Mouse (Mus musculus): ENCODE results near the gene Klk10. TPM values are rescaled to one million over a fixed set of nuclear protein-coding genes. Genes with fewer than 3 reads are reported as not detected.

Gene Klk10
- total RNA-seq (2015; ENCODE audit: low replicate concordance) (not detected in 2 replicates), total RNA-seq (2017; ENCODE audit: low replicate concordance) (not detected in 2 replicates)

DNA sequence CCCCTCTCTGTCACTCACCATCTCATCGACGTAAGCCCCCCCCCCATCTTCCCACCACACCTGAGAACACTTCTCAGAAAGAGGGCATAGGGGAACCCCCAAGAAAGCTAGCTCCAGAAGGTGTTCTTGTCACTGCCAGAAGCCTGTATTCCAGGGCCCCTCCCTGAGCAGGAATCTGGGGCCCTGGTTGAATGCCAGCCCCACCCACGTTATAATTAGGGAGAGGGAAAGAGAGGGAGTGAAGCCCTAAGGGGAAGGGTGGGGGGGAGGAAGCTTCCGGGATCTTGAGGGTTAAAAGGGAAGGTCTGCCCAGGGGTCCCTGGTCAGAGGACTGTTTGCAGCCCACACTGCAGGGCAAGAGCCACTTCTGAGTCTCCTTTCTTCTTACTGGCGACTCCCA is at the start of gene Klk10:
Gene Klk10 (plus strand): TSS at position 290 of the 400 bp plus-strand sequence.
- no peak for ATAC-seq (replicated peaks; ENCODE audit: low FRiP score, poor library complexity, severe bottlenecking)

DNA sequence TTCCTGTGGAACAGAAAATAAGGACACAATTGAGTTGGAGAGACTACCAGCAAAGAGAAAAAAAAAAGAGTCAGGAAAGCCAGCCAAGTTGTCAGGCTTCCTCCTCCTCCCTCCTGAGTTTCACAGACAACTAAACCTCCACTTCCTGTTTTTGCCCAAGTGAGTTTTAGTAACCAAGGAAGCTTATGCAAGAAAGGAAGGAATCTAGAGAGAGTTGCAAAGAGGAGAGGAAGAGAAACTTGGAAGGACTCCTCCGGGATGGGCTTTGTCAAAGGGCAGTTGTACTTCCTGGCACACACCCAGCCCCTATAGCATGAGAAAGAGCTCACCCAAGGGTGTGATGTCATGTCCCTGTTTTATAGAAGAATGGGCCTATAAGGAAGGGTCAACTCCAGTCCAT is 33.0 kb upstream of the Klk10 start:
- ATAC-seq (replicated peaks; ENCODE audit: low FRiP score, poor library complexity, severe bottlenecking): no peak

DNA sequence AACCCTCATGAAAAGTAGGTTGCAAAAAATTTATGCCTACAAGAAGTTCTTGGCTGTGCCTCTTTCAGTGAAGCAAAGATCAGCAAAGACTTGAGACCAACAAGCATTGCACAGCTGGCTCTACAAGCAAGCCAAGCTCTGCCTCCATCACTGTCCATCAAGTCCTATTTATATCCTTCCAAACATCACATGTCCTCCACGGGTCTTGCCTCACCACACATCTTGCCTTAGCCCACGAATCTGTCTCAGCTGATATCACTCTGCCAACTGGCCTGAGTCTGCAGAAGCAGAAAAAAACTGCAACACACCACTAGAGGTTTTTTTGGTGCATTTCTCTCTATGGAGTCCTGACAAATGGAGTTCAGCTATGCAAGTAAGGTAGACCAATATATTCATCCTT is 28.0 kb upstream of the Klk10 start:
- no peak for ATAC-seq (replicated peaks; ENCODE audit: low FRiP score, poor library complexity, severe bottlenecking)

DNA sequence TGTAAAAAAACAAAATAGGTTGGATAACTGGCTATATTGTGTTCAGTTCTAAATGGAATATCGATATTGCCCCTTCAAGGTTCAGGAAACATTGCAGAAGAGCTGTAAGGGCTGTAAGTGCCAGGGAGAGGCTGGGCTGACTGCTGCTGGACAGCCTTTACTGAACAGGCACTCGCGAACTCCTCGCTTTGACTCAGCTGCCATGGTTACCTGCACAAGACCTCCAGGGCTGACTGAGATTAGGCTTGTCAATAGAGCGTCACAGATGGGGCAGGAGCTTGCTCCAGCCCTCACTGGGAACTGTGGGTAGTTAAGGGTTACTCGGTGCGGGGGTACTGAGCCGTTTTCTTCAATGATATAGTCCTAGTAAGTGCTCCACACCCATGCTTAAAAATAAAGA is 14.4 kb upstream of the Klk10 start:
- no peak for ATAC-seq (replicated peaks; ENCODE audit: low FRiP score, poor library complexity, severe bottlenecking)

DNA sequence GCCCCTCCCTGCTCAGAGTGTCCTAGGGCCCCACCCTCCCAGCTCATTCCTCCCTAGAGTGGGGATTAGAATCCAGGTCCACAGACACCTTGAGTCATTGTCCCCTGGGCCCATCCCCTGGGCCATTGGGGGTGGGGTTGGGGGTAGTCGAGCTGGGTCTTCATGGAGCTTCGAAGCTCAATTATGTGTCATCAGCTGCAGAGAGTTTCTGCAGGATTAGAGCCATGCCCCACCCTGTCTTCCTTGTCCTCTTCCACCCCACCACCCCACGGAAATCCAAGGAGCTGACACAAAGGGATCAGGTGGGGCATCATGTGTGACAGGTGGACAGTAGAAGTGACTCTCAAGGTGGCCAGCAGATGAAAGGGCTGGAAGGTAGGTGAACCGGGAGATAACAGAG is 12.2 kb upstream of the Klk10 start, which contains the start of gene Klk12:
Gene Klk12 (plus strand): TSS at position 301 of the 400 bp plus-strand sequence.
- no peak for ATAC-seq (replicated peaks; ENCODE audit: low FRiP score, poor library complexity, severe bottlenecking)

DNA sequence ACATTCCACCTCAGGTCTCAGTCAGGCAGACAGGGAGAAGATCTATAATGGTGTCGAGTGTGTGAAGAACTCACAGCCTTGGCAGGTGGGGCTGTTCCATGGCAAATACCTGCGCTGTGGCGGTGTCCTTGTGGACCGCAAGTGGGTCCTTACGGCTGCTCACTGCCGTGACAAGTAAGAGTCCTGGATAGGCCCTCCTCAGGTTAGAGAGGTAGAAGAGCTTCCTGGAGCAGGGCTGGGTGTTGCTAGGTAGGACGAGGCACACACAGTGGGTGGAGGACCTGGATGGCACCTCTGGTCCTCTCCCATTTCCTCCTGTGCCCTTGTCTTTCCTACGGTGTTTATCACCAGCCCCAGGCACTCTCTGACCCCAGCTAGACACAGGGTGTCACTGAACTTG is 11.2 kb upstream of the Klk10 start:
- no peak for ATAC-seq (replicated peaks; ENCODE audit: low FRiP score, poor library complexity, severe bottlenecking)

DNA sequence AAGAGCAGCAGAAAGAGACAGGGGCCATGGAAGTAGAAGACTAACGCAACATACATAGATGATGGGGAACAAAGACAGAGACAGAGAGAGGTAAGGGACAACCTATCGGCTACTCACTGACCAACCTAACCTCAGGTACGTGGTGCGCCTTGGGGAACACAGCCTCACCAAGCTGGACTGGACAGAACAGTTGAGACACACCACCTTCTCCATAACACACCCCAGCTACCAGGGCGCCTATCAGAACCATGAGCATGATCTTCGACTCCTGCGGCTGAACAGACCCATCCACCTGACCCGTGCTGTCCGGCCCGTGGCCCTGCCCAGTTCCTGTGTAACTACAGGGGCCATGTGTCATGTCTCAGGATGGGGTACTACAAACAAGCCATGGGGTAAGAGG is 10.1 kb upstream of the Klk10 start:
- no peak for ATAC-seq (replicated peaks; ENCODE audit: low FRiP score, poor library complexity, severe bottlenecking)

DNA sequence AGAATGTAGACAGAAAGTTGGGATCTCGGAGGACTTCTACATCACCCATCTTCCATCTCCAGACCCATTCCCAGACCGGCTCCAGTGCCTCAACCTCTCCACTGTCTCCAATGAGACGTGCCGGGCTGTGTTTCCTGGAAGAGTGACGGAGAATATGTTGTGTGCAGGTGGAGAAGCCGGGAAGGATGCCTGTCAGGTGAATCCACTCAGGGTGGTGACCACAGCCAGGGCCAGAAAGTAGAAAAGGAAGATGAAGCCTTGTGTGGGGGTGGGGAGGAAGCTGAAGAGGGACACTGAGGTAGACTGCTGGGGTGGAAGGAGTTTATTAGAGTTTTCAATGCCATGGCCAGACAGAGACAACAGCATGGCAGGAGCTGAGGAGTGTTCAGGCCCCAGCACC is 8.9 kb upstream of the Klk10 start:
- no peak for ATAC-seq (replicated peaks; ENCODE audit: low FRiP score, poor library complexity, severe bottlenecking)

DNA sequence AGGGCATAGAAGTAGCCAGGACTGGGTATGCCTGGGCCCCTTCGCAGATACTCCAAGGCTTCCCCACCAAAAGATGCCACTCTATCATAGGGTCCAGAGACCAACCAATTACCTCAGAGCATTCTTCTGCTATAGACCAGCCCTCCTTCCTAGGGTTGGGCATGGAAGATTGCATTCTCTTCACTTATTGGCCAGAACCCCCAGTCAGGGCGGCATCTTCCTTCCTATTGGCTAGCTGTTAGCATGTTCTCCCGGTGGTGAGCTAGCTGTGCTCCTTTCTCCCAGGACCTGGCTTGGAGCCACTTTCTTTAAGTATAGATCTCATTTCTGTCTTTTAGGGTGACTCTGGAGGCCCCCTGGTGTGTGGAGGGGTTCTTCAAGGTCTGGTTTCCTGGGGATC is 7.9 kb upstream of the Klk10 start:
- ATAC-seq (replicated peaks; ENCODE audit: low FRiP score, poor library complexity, severe bottlenecking): no peak

DNA sequence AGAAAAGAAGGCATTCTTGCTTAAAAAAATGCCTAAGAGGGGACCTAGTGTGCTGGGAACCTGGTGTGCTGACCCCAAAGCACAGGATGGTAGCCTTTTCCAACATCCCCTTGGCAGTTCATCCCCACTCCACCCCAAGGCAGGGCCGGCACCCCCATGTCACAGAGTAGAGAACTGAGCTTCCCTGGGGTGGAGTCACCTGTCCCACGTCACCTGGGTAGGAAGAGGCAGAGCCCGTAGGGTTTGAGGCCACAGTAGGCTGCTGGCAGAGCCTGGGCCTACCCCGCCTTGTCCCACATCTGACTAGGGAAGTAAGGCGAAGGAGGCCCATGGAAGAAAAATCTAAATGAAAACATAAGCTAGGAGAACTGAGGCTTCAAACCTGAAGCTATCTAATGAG is 6.5 kb upstream of the Klk10 start, which contains the start of gene Klk11:
Gene Klk11 (plus strand): TSS at position 241 of the 400 bp plus-strand sequence.
- ATAC-seq (replicated peaks; ENCODE audit: low FRiP score, poor library complexity, severe bottlenecking): no peak

DNA sequence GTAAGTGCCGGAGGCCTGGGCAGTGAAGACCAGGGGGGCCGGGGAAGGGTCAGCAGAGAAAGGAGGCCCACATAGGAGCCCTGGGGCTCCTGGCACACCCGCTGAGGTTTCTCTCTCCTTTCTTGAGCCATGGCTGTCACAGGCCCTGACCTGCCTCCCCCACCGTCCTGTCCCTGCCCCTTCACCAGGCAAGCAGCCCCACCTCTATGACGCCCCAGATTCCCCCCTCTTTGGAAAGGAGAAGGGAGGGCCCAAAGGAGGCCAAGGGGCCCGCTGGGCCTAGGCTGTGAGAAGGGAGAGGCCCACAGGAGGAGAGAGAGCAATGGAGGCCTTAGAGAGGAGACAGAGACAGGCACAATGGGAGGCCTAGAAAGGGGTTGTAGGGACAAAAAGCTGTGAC is 6.0 kb upstream of the Klk10 start:
- ATAC-seq (replicated peaks; ENCODE audit: low FRiP score, poor library complexity, severe bottlenecking): no peak

DNA sequence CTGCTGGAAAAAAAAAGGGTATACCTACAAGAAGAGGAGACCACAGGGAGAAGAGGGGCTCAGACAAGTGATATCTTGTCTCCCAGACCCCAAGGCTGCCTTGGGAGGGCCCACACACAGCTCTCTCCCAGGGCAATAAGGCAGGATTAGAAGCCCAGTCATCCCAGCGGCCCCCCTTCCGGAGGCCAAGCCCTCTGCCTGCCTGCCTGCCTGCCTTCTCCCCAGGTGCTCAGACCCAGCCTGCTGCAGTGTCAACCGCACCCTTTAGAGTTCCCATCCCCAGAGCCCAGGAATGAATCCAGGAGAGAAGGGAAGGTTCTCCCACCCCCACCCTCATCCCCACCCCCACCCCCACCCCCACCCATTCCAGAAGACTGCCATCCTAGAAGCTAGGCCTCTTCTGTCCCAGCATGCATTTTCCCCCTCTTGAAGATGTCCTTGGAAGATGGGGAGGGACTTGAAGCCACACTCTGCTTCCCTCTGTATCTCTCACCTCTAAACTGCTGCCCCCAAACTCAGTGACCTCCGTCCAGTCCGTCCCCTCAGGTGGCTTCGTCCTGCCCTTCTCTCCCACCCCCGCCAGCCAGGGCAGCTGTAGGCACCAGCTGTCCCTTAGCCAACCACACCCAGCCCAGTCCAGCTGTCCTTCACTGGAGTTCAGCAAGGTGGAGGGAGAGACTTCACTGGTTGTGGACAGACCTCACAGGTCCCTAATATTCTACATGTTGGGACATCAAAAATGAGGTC is 5.4 kb upstream of the Klk10 start:
- ATAC-seq (replicated peaks; ENCODE audit: low FRiP score, poor library complexity, severe bottlenecking): no peak

DNA sequence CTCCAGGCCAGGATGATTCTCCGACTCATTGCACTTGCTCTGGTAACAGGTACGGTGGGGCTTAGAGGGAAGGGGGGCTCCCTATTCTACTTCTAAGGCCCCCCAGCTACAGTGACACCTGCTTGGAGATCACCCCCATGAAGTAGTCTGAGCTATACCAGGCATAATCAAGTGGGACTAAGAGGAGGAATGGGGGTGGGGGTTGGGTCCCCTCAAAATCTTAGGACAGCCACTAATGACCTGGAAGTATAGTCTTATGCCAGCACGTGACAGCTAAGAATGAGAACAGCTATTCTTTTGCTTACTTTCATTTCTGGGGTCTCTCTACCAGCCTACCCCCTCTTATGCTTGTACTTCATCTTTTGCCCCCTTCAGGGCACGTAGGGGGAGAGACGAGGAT is 4.3 kb upstream of the Klk10 start:
- no peak for ATAC-seq (replicated peaks; ENCODE audit: low FRiP score, poor library complexity, severe bottlenecking)

DNA sequence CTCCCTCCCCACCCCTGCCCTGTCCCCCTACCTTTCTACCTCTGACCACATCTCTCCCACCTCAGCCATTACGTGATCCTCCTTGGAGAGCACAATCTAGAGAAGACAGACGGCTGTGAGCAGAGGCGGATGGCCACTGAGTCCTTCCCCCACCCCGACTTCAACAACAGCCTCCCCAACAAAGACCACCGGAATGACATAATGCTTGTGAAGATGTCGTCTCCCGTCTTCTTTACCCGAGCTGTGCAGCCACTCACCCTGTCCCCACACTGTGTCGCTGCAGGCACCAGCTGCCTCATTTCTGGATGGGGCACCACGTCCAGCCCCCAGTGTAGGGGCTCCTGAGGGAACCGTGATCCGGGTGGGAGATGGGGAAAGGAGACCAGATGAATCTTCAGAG is 3.4 kb upstream of the Klk10 start:
- no peak for ATAC-seq (replicated peaks; ENCODE audit: low FRiP score, poor library complexity, severe bottlenecking)

DNA sequence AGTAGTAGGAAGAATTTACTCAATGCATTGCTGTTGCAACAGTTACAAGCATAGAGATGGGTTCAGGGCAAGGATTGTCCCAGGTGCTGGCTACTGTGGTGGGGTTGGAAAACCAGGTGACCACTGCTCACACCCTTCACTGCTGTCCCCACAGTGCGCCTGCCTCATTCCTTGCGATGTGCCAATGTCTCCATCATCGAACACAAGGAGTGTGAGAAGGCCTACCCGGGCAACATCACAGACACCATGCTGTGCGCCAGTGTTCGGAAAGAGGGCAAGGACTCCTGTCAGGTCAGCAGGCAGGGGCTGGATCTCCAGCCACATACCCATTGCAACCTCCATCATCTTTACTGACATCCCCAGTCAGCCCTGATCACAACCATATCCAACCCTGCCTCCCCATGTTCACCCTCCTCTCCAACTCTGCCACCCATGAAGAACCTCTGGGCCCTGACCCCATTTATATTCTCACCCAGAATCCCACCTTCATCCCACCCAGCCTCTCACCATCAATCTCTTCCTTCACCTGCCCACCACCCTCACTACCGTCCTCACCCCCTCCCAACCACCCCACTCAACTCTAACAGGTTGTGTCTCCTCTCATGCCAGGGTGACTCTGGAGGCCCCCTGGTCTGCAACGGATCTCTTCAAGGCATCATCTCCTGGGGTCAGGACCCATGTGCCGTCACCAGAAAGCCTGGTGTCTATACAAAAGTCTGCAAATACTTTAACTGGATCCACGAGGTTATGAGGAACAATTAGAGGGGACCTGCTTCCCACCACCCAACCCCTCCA is 2.5 kb upstream of the Klk10 start:
- ATAC-seq (replicated peaks; ENCODE audit: low FRiP score, poor library complexity, severe bottlenecking): no peak

DNA sequence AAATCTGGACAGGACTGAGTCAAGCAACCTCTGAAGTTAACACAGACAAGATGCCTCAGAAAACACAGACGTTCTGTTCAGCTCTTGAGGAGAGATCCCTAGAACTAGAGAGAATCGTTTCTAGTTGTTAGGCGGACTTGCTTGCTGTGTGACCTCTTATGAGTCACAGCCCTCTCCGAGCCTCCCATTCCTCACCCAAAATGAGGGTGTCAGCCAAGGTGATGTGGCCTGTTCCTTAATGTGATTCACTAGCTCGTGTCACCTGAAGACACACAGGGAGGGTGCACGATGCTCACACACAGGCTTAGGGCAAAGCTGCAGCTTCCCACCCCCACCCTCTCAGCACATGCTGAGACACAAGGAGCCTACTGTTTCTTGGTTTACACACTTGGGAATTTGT is 594 bp upstream of the Klk10 start:
- no peak for ATAC-seq (replicated peaks; ENCODE audit: low FRiP score, poor library complexity, severe bottlenecking)

DNA sequence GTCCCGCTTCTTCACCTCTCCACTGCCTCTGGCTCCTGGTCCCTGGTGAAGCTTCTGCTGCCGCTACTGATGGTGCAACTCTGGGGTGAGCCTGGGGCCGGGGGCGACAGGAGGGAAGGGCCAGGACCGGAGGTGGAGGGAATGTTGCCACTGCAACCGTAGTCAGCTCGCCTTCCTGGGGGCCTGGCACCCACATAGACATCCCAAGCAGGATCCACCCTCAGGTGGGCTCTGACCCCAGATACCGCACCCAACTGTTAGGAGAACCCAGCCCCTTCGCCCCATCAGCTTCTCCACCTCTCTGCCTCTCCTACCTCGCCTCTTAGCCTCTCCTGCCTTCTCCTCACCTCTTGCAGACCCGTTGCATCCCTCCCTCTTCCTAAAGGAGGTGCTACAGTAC is 706 bp downstream of the Klk10 start:
- no peak for ATAC-seq (replicated peaks; ENCODE audit: low FRiP score, poor library complexity, severe bottlenecking)

DNA sequence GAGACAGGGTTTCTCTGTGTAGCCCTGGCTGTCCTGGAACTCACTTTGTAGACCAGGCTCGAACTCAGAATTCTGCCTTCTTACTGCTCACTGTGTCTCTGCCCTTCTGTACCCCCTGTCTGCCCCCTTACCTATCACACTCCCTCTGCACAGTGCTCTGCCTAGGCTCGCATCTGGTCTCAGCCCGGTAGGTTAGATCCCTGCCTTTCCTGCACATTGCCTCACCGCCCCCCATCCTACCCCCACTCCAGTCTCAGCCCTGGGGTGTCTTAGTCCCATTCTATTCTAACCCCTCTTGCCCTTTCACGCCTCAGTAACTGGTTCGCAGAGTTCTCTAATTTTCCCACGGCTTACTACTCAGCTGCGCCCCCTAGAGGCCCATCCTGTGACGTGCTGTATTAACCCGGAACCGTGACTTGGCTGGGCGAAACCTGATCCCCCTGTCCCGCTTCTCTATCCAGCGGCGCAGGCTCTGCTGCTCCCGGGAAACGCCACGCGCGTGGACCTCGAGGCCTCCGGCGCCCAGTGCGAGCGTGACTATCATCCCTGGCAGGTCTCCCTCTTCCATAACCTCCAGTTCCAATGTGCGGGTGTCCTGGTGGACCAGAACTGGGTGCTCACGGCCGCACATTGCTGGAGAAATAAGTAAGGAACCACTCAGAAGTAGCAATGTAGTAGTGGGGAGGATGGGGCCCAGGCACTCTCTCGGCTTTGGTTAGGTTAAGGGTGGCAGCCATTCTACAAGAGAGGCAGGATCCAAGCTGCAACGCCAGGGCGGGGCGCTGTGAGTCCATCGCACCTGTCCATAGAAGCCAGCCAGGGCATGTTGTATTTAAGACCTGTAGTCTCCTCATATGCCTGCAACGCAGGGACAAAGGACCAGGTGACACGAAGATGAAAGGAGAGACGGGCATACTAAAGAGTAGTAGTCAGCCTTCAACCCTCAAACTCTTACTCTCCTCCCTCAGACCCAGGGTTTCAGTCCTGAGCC is 1.7 kb downstream of the Klk10 start:
- ATAC-seq (replicated peaks; ENCODE audit: low FRiP score, poor library complexity, severe bottlenecking): no peak

DNA sequence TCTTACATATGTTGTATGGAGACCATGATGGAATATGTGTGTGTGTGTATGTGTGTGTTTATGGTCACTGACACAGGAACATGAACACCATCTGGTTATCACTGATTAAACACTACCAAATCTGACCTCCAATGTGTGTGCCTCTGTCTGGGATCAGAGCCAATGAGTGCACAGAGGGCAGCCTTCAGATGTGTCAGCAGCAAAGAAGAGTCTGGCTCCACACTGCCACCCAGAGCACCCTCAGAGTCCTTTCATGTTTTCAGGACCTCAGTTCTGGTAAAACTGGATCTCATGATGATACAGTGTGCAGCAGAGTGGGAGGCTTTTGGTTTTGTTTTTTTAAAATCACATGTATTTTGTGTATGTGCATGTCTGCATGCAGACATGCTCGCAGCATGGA is 4.5 kb downstream of the Klk10 start:
- ATAC-seq (replicated peaks; ENCODE audit: low FRiP score, poor library complexity, severe bottlenecking): no peak

DNA sequence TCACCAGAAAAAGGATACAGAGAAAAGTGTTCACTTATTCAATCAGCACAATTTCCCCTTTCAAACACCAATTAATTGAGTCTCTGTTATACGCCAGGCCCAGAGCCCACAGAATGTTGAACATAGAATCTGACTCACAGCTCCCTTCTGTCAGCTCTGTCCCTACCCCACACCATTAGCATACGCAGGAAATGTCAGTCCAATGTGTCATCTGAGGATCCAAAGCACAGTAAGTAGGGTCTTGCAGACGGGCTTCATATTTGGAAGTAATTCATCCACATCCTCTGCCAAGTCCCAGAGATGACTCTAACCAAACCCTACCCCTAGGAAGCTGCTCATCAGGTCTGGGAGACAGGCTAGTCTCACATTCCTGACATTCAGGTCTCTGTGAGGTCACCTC is 7.3 kb downstream of the Klk10 start:
- no peak for ATAC-seq (replicated peaks; ENCODE audit: low FRiP score, poor library complexity, severe bottlenecking)
